Mouse (Mus musculus) Muller cell, postnatal 12 days (primary cell): ENCODE measurements at regions not wholly inside any gene's neighbourhood (a gene's known extent, or its start where the extent isn't known, plus 50 kb on each side); places are given as distances from the start of the nearest gene placed in this dataset.

Experiments
- DNase-seq: peaks from one replicate; pipeline ENCODE4 v3.0.0-alpha.2; 2015; ENCODE audit errors: inconsistent ontology term

GRCm38 (mm10) chr15:26469901-26470383 lies 161.1 kb downstream of the March11 start:
- DNase-seq: peak; percentile 48

GRCm38 (mm10) chr15:26487378-26487777 lies 178.5 kb downstream of the March11 start:
- no peak for DNase-seq
